Mouse (Mus musculus) embryonic facial prominence, embryonic 11.5 days (tissue): ENCODE measurements around the gene Ociad2. TPM values are rescaled to one million over a fixed set of nuclear protein-coding genes. Genes with fewer than 3 reads are reported as not detected.
"Not testable (repeated sequence)": the region's sequence is repeated elsewhere in the genome, so short reads cannot be mapped to it uniquely, and the experiment has no call there.

Source experiments
- ATAC-seq: fragments of 200-750 bp; cut with Nextera tagmentation; replicated peaks from 2 replicates; pipeline ENCODE4 v1.8.0; 2017; ENCODE audit warnings: low read depth; ENCODE audit not compliant: insufficient number of reproducible peaks, low FRiP score, low TSS enrichment
- DNase-seq: peaks from one replicate; pipeline ENCODE4 v3.0.0-alpha.2; 2015; ENCODE audit warnings: low spot score
- H3K27ac ChIP-seq: fragments of 300-500 bp; sonication (generic); replicated peaks from 2 replicates; pipeline ENCODE4 v1.5.1; 2014; ENCODE audit warnings: mild to moderate bottlenecking, low read depth, low read length, control low read depth
- H3K27me3 ChIP-seq: fragments of 300-500 bp; sonication (generic); 2 replicates; pipeline ENCODE4 v1.6.1; 2014; ENCODE audit warnings: mild to moderate bottlenecking, low read length, moderate library complexity, mixed read lengths; ENCODE audit not compliant: control insufficient read depth, insufficient read depth
- H3K36me3 ChIP-seq: fragments of 300-500 bp; sonication (generic); replicated peaks from 2 replicates; pipeline ENCODE4 v1.6.1; 2014; ENCODE audit warnings: low read depth, mild to moderate bottlenecking, low read length, moderate library complexity, mixed read lengths; ENCODE audit not compliant: control insufficient read depth, insufficient read depth
- H3K4me1 ChIP-seq: fragments of 300-500 bp; sonication (generic); 2 replicates; pipeline ENCODE4 v1.6.1; 2014; ENCODE audit warnings: low read length, mixed read lengths; ENCODE audit not compliant: control insufficient read depth, insufficient read depth
- H3K4me2 ChIP-seq: fragments of 300-500 bp; sonication (generic); 2 replicates; pipeline ENCODE4 v1.6.1; 2014; ENCODE audit warnings: low read depth, mild to moderate bottlenecking, control low read depth, low read length, moderate library complexity
- H3K4me3 ChIP-seq: fragments of 300-500 bp; sonication (generic); 2 replicates; pipeline ENCODE4 v1.5.1; 2014; ENCODE audit warnings: low read depth, low read length, control low read depth
- H3K9ac ChIP-seq: fragments of 300-500 bp; sonication (generic); replicated peaks from 2 replicates; pipeline ENCODE4 v1.6.1; 2014; ENCODE audit warnings: mild to moderate bottlenecking, control low read depth, low read length
- H3K9me3 ChIP-seq: fragments of 300-500 bp; sonication (generic); replicated peaks from 2 replicates; pipeline ENCODE4 v1.6.1; 2016; ENCODE audit warnings: mild to moderate bottlenecking, low read length, inconsistent platforms, mixed read lengths; ENCODE audit not compliant: control insufficient read depth
- WGBS: fragments of 180-500 bp; shearing (Covaris S2); extraction: QIAGEN DNeasy Blood & Tissue Kit; methylation state at CpG from one replicate; pipeline ENCODE4 v1.1.7; 2014; 5-methylcytosine and 5-hydroxymethylcytosine counted together
- polyA plus RNA-seq: library from polyadenylated mRNA; unstranded; fragments of >200 nt; fragmentation: Nextera tagmentation; extraction: Ambion mirVana; gene quantifications from 2 replicates; pipeline ENCODE4 v1.2.1, GENCODE M21; 2014

Ociad2 gene
- polyA plus RNA-seq, 1 experiment from 2014 or later: 12.7 TPM

- Histone ChIP-seq H3K27ac (no peak overlapping the region), H3K4me2 (no peak overlapping the region), H3K36me3 (no peaks in the 10 kb centered on the region), H3K4me1 (no peaks in the 10 kb centered on the region), H3K9me3 (no peaks in the 10 kb centered on the region), H3K4me3 (no peak overlapping the region), H3K9ac (no peak overlapping the region), H3K27me3 (no peaks in the 10 kb centered on the region)
- WGBS: 66% methylated on average over 5 of the region's 5 CpGs
- ATAC-seq (no peak), DNase-seq (no peak)
Measured at GRCm38 (mm10) chr5:73336448-73336847, 4.4 kb downstream of the Ociad2 start.

GRCm38 (mm10) chr5:73331002-73331401, 9.8 kb downstream of the Ociad2 start:
- DNase-seq: peak; percentile 14

GRCm38 (mm10) chr5:73324526-73325170, 16.2 kb downstream of the Ociad2 start:
- no peak overlapping the region for H3K4me2 ChIP-seq
- H3K36me3 ChIP-seq: no peaks in the 10 kb centered on the region
- no peak overlapping the region for H3K27ac ChIP-seq
- no peak for DNase-seq
- no peak for ATAC-seq
- H3K9ac ChIP-seq: no peak overlapping the region
- WGBS: 83% methylated on average over 8 of the region's 8 CpGs
- no peaks in the 10 kb centered on the region for H3K9me3 ChIP-seq
- H3K4me1 ChIP-seq: no peaks in the 10 kb centered on the region
- H3K4me3 ChIP-seq: no peak overlapping the region
- no peaks in the 10 kb centered on the region for H3K27me3 ChIP-seq

More at GRCm38 (mm10) chr5:73331002-73331401, 9.8 kb downstream of the Ociad2 start:
- Histone ChIP-seq H3K27ac (no peak overlapping the region), H3K27me3 (no peaks in the 10 kb centered on the region), H3K36me3 (no peaks in the 10 kb centered on the region), H3K4me1 (no peaks in the 10 kb centered on the region), H3K4me2 (no peak overlapping the region), H3K9me3 (no peaks in the 10 kb centered on the region), H3K4me3 (no peak overlapping the region), H3K9ac (no peak overlapping the region)
- ATAC-seq: no peak
- WGBS: 67% methylated on average over 4 of the region's 4 CpGs

GRCm38 (mm10) chr5:73323602-73324001, 17.2 kb downstream of the Ociad2 start:
- no peaks in the 10 kb centered on the region for H3K27me3 ChIP-seq
- no peak for ATAC-seq

GRCm38 (mm10) chr5:73322684-73323083, 18.1 kb downstream of the Ociad2 start:
- not testable (repeated sequence) for H3K9ac ChIP-seq, H3K27me3 ChIP-seq, H3K36me3 ChIP-seq, H3K4me3 ChIP-seq, H3K9me3 ChIP-seq, DNase-seq, H3K4me1 ChIP-seq, H3K4me2 ChIP-seq, H3K27ac ChIP-seq, ATAC-seq
- WGBS: 97% methylated on average over 1 of the region's 1 CpGs

More at GRCm38 (mm10) chr5:73323602-73324001, 17.2 kb downstream of the Ociad2 start:
- Histone ChIP-seq H3K9me3 (no peaks in the 10 kb centered on the region), H3K27ac (no peak overlapping the region), H3K4me2 (no peak overlapping the region), H3K36me3 (no peaks in the 10 kb centered on the region), H3K9ac (no peak overlapping the region), H3K4me3 (no peak overlapping the region), H3K4me1 (no peaks in the 10 kb centered on the region)
- 79% methylated on average over 5 of the region's 5 CpGs for whole genome bisulfite sequencing
- no peak for DNase-seq

- Histone ChIP-seq H3K9me3 (no peaks in the 10 kb centered on the region), H3K27me3 (no peaks in the 10 kb centered on the region), H3K4me1 (no peaks in the 10 kb centered on the region), H3K4me2 (no peak overlapping the region), H3K4me3 (no peak overlapping the region), H3K9ac (no peak overlapping the region), H3K36me3 (peaks cover under 1% of the 10 kb centered on the region), H3K27ac (no peak overlapping the region)
- no peak for ATAC-seq
- 94% methylated on average over 5 of the region's 5 CpGs for WGBS
- DNase-seq: no peak
Measured at GRCm38 (mm10) chr5:73319306-73319705, 21.5 kb downstream of the Ociad2 start.

- 100% methylated on average over 2 of the region's 2 CpGs for WGBS
- DNase-seq: no peak
- ATAC-seq: no peak
- Histone ChIP-seq H3K4me1 (no peaks in the 10 kb centered on the region), H3K27me3 (no peaks in the 10 kb centered on the region), H3K36me3 (peaks cover 8% of the 10 kb centered on the region), H3K9me3 (no peaks in the 10 kb centered on the region), H3K27ac (no peak overlapping the region), H3K4me2 (no peak overlapping the region), H3K4me3 (no peak overlapping the region), H3K9ac (no peak overlapping the region)
Measured at GRCm38 (mm10) chr5:73314654-73315053, 26.2 kb downstream of the Ociad2 start.

GRCm38 (mm10) chr5:73313591-73313990, 27.2 kb downstream of the Ociad2 start:
- DNase-seq: no peak
- Histone ChIP-seq H3K9me3 (no peaks in the 10 kb centered on the region), H3K9ac (no peak overlapping the region), H3K4me2 (no peak overlapping the region), H3K36me3 (peaks cover 10% of the 10 kb centered on the region), H3K27me3 (no peaks in the 10 kb centered on the region), H3K4me3 (no peak overlapping the region), H3K4me1 (no peaks in the 10 kb centered on the region), H3K27ac (no peak overlapping the region)
- no peak for ATAC-seq
- 91% methylated on average over 10 of the region's 10 CpGs for WGBS
